Mouse (Mus musculus) limb, embryonic 11.5 days (tissue): Measurements from ENCODE around the gene D10Jhu81e. TPM values are rescaled to one million over a fixed set of nuclear protein-coding genes. Genes with fewer than 3 reads are reported as not detected.
"Not testable (repeated sequence)": the region's sequence is repeated elsewhere in the genome, so short reads cannot be mapped to it uniquely, and the experiment has no call there.

ENCODE experiments used
- ATAC-seq: fragments of 200-750 bp; cut with Nextera tagmentation; 2 replicates; pipeline ENCODE4 v1.8.0; 2017; ENCODE audit warnings: low read depth; ENCODE audit not compliant: insufficient number of reproducible peaks, low FRiP score, low TSS enrichment
- DNase-seq: peaks from one replicate; pipeline ENCODE4 v3.0.0-alpha.2; 2015; ENCODE audit warnings: low spot score
- H3K27ac ChIP-seq: fragments of 300-500 bp; sonication (generic); replicated peaks from 2 replicates; pipeline ENCODE4 v1.5.1; 2014; ENCODE audit warnings: low read depth, mild to moderate bottlenecking, low read length
- H3K27me3 ChIP-seq: fragments of 300-500 bp; sonication (generic); 2 replicates; pipeline ENCODE4 v1.6.1; 2014; ENCODE audit warnings: mild to moderate bottlenecking, low read length, mixed read lengths; ENCODE audit not compliant: control insufficient read depth, insufficient read depth
- H3K36me3 ChIP-seq: fragments of 300-500 bp; sonication (generic); 2 replicates; pipeline ENCODE4 v1.6.1; 2014; ENCODE audit warnings: mild to moderate bottlenecking, low read length, moderate library complexity, mixed read lengths; ENCODE audit not compliant: control insufficient read depth, insufficient read depth
- H3K4me1 ChIP-seq: fragments of 300-500 bp; sonication (generic); 2 replicates; pipeline ENCODE4 v1.6.1; 2014; ENCODE audit warnings: low read length, mixed read lengths; ENCODE audit not compliant: control insufficient read depth, insufficient read depth
- H3K4me2 ChIP-seq: fragments of 300-500 bp; sonication (generic); 2 replicates; pipeline ENCODE4 v1.6.1; 2014; ENCODE audit warnings: low read depth, mild to moderate bottlenecking, moderate library complexity; ENCODE audit not compliant: severe bottlenecking
- H3K4me3 ChIP-seq: fragments of 300-500 bp; sonication (generic); 2 replicates; pipeline ENCODE4 v1.5.1; 2014; ENCODE audit warnings: low read depth, low read length
- H3K9ac ChIP-seq: fragments of 300-500 bp; sonication (generic); 2 replicates; pipeline ENCODE4 v1.6.1; 2014; ENCODE audit warnings: mild to moderate bottlenecking, low read length
- H3K9me3 ChIP-seq: fragments of 300-500 bp; sonication (generic); 2 replicates; pipeline ENCODE4 v1.6.1; 2016; ENCODE audit warnings: low read length; ENCODE audit not compliant: control insufficient read depth
- WGBS: fragments of 180-500 bp; shearing (Covaris S2); extraction: QIAGEN DNeasy Blood & Tissue Kit; methylation state at CpG from one replicate; pipeline ENCODE4 v1.1.7; 2014; 5-methylcytosine and 5-hydroxymethylcytosine counted together
- polyA plus RNA-seq: library from polyadenylated mRNA; unstranded; fragments of >200 nt; fragmentation: Nextera tagmentation; extraction: Ambion mirVana; gene quantifications from 2 replicates; pipeline ENCODE4 v1.2.1, GENCODE M21; 2014

The D10Jhu81e gene
- polyA plus RNA-seq: 17.4 and 25.9 TPM in 2 replicates

- 2% methylated on average over 50 of the region's 50 CpGs for WGBS
- Histone ChIP-seq H3K4me2 (peak within 1 kb of the TSS; percentile 89), H3K27ac (no peak within 1 kb of the TSS), H3K27me3 (no peaks in the 10 kb centered on the region), H3K4me1 (peaks cover 6% of the 10 kb centered on the region; the same call in 1 of the 2 replicates), H3K4me3 (peak within 1 kb of the TSS; percentile 85), H3K9me3 (no peaks in the 10 kb centered on the region), H3K36me3 (peaks cover 14% of the 10 kb centered on the region; the same call in 1 of the 2 replicates), H3K9ac (peak within 1 kb of the TSS; percentile 74)
- ATAC-seq (peak; percentile 91), DNase-seq (peak; percentile 99)
Measured at GRCm38 (mm10) chr10:78169281-78170042, at the start of gene D10Jhu81e. TSS of gene D10Jhu81e (minus strand) at chr10:78169782.

GRCm38 (mm10) chr10:78218576-78218975, 49.0 kb upstream of the D10Jhu81e start:
- no peaks in the 10 kb centered on the region for H3K9me3 ChIP-seq
- H3K9ac ChIP-seq: no peak overlapping the region
- no peak overlapping the region for H3K4me2 ChIP-seq
- ATAC-seq (no peak), DNase-seq (no peak)
- H3K36me3 ChIP-seq: peaks cover 15% of the 10 kb centered on the region; the same call in 1 of the 2 replicates
- H3K4me3 ChIP-seq: no peak overlapping the region
- H3K27ac ChIP-seq: no peak overlapping the region
- 80% methylated on average over 6 of the region's 6 CpGs for WGBS
- no peaks in the 10 kb centered on the region for H3K4me1 ChIP-seq
- no peaks in the 10 kb centered on the region for H3K27me3 ChIP-seq

- ATAC-seq (no peak), DNase-seq (no peak)
- H3K9ac ChIP-seq: no peak overlapping the region
- H3K27me3 ChIP-seq: no peaks in the 10 kb centered on the region
- H3K27ac ChIP-seq: no peak overlapping the region
- H3K4me1 ChIP-seq: no peaks in the 10 kb centered on the region
- no peak overlapping the region for H3K4me3 ChIP-seq
- WGBS: 91% methylated on average over 6 of the region's 6 CpGs
- no peaks in the 10 kb centered on the region for H3K9me3 ChIP-seq
- no peak overlapping the region for H3K4me2 ChIP-seq
- H3K36me3 ChIP-seq: peaks cover 14% of the 10 kb centered on the region
Measured at GRCm38 (mm10) chr10:78216376-78217083, 46.9 kb upstream of the D10Jhu81e start.

GRCm38 (mm10) chr10:78214371-78214770, 44.8 kb upstream of the D10Jhu81e start:
- H3K36me3 ChIP-seq: peaks cover 12% of the 10 kb centered on the region
- no peak overlapping the region for H3K27ac ChIP-seq
- ATAC-seq (no peak), DNase-seq (no peak)
- WGBS: 95% methylated on average over 9 of the region's 9 CpGs
- H3K4me2 ChIP-seq: no peak overlapping the region
- H3K4me3 ChIP-seq: no peak overlapping the region
- no peaks in the 10 kb centered on the region for H3K9me3 ChIP-seq
- H3K27me3 ChIP-seq: no peaks in the 10 kb centered on the region
- H3K9ac ChIP-seq: no peak overlapping the region
- no peaks in the 10 kb centered on the region for H3K4me1 ChIP-seq

- H3K4me3 ChIP-seq: no peak overlapping the region
- no peaks in the 10 kb centered on the region for H3K9me3 ChIP-seq
- H3K4me1 ChIP-seq: no peaks in the 10 kb centered on the region
- H3K27ac ChIP-seq: no peak overlapping the region
- ATAC-seq (no peak), DNase-seq (peak; percentile 22)
- WGBS: 71% methylated on average over 6 of the region's 6 CpGs
- no peak overlapping the region for H3K4me2 ChIP-seq
- no peak overlapping the region for H3K9ac ChIP-seq
- H3K27me3 ChIP-seq: no peaks in the 10 kb centered on the region
- peaks cover 16% of the 10 kb centered on the region for H3K36me3 ChIP-seq
Measured at GRCm38 (mm10) chr10:78211311-78211710, 41.7 kb upstream of the D10Jhu81e start.

GRCm38 (mm10) chr10:78201182-78201581, 31.6 kb upstream of the D10Jhu81e start:
- H3K36me3 ChIP-seq: peaks cover 19% of the 10 kb centered on the region; the same call in 1 of the 2 replicates
- WGBS: 86% methylated on average over 4 of the region's 4 CpGs
- no peak for ATAC-seq

GRCm38 (mm10) chr10:78192933-78193332, 23.4 kb upstream of the D10Jhu81e start:
- no peak overlapping the region for H3K9ac ChIP-seq
- H3K36me3 ChIP-seq: peaks cover 23% of the 10 kb centered on the region
- WGBS: 95% methylated on average over 5 of the region's 5 CpGs
- H3K4me1 ChIP-seq: no peaks in the 10 kb centered on the region
- ATAC-seq (no peak), DNase-seq (no peak)
- no peak overlapping the region for H3K4me2 ChIP-seq
- no peak overlapping the region for H3K4me3 ChIP-seq
- no peaks in the 10 kb centered on the region for H3K27me3 ChIP-seq
- H3K9me3 ChIP-seq: no peaks in the 10 kb centered on the region
- H3K27ac ChIP-seq: no peak overlapping the region

More at GRCm38 (mm10) chr10:78201182-78201581, 31.6 kb upstream of the D10Jhu81e start:
- Histone ChIP-seq H3K27me3 (no peaks in the 10 kb centered on the region), H3K27ac (no peak overlapping the region), H3K4me3 (no peak overlapping the region), H3K9ac (no peak overlapping the region), H3K4me2 (no peak overlapping the region), H3K4me1 (no peaks in the 10 kb centered on the region), H3K9me3 (no peaks in the 10 kb centered on the region)
- DNase-seq: no peak

- H3K9ac ChIP-seq, H3K4me3 ChIP-seq, H3K27me3 ChIP-seq, H3K27ac ChIP-seq, DNase-seq, H3K4me2 ChIP-seq, H3K4me1 ChIP-seq, H3K9me3 ChIP-seq, ATAC-seq: not testable (repeated sequence)
- peaks cover 17% of the 10 kb centered on the region; the same call in 1 of the 2 replicates for H3K36me3 ChIP-seq
- WGBS: 88% methylated on average over 4 of the region's 4 CpGs
Measured at GRCm38 (mm10) chr10:78186076-78186475, 16.5 kb upstream of the D10Jhu81e start.
